Mouse (Mus musculus): ENCODE data around the gene Cyp2t4.

Gene Cyp2t4

GRCm38 (mm10) chr7:27153205-27153764 is at the start of gene Cyp2t4:
Gene Cyp2t4 (plus strand): TSS chr7:27153714.
- in situ Hi-C loops (cut with MboI, MseI), result no loop called here

GRCm38 (mm10) chr7:27104882-27105281 is 48.6 kb upstream of the Cyp2t4 start:
- in situ Hi-C loops (cut with MboI, MseI), result no loop called here

- in situ Hi-C loops (cut with MboI, MseI), result no loop called here
Measured at GRCm38 (mm10) chr7:27110327-27110726, 43.2 kb upstream of the Cyp2t4 start.

GRCm38 (mm10) chr7:27111038-27111437 is 42.5 kb upstream of the Cyp2t4 start:
- in situ Hi-C loops (cut with MboI, MseI), result no loop called here

- in situ Hi-C loops (cut with MboI, MseI), result no loop called here
Measured at GRCm38 (mm10) chr7:27111987-27112386, 41.5 kb upstream of the Cyp2t4 start.

- in situ Hi-C loops (cut with MboI, MseI), result no loop called here
Measured at GRCm38 (mm10) chr7:27118033-27118511, 35.4 kb upstream of the Cyp2t4 start.

- in situ Hi-C loops (cut with MboI, MseI), result loop anchor here (10.0 kb wide), 1 partner anchor 345 kb away; no protein-coding TSS in a partner anchor
Measured at GRCm38 (mm10) chr7:27119676-27120075, 33.8 kb upstream of the Cyp2t4 start, which contains the start of gene Cyp2f2. Gene Cyp2f2 (plus strand): TSS chr7:27119909.

GRCm38 (mm10) chr7:27124305-27124832 is 29.1 kb upstream of the Cyp2t4 start:
- in situ Hi-C loops (cut with MboI, MseI), result loop anchor here (10.0 kb wide), 1 partner anchor 350 kb away; no protein-coding TSS in a partner anchor

- in situ Hi-C loops (cut with MboI, MseI), result loop anchor here (10.0 kb wide), 1 partner anchor 350 kb away; no protein-coding TSS in a partner anchor
Measured at GRCm38 (mm10) chr7:27124969-27125368, 28.5 kb upstream of the Cyp2t4 start.

- in situ Hi-C loops (cut with MboI, MseI), result loop anchor here (10.0 kb wide), 1 partner anchor 353 kb away; no protein-coding TSS in a partner anchor
Measured at GRCm38 (mm10) chr7:27128162-27128561, 25.4 kb upstream of the Cyp2t4 start.

- in situ Hi-C loops (cut with MboI, MseI), result loop anchor here (10.0 kb wide), 1 partner anchor 354 kb away; no protein-coding TSS in a partner anchor
Measured at GRCm38 (mm10) chr7:27128946-27129345, 24.6 kb upstream of the Cyp2t4 start.

- in situ Hi-C loops (cut with MboI, MseI), result loop anchor here (10.0 kb wide), 1 partner anchor 355 kb away; no protein-coding TSS in a partner anchor
Measured at GRCm38 (mm10) chr7:27129811-27130210, 23.7 kb upstream of the Cyp2t4 start.

- in situ Hi-C loops (cut with MboI, MseI), result no loop called here
Measured at GRCm38 (mm10) chr7:27130521-27131370, 22.8 kb upstream of the Cyp2t4 start.

GRCm38 (mm10) chr7:27131387-27131786 is 22.1 kb upstream of the Cyp2t4 start:
- in situ Hi-C loops (cut with MboI, MseI), result no loop called here

GRCm38 (mm10) chr7:27132588-27132987 is 20.9 kb upstream of the Cyp2t4 start:
- in situ Hi-C loops (cut with MboI, MseI), result no loop called here

GRCm38 (mm10) chr7:27133156-27133555 is 20.4 kb upstream of the Cyp2t4 start:
- in situ Hi-C loops (cut with MboI, MseI), result no loop called here

GRCm38 (mm10) chr7:27133757-27134156 is 19.8 kb upstream of the Cyp2t4 start:
- in situ Hi-C loops (cut with MboI, MseI), result no loop called here

GRCm38 (mm10) chr7:27136410-27136996 is 17.0 kb upstream of the Cyp2t4 start:
- in situ Hi-C loops (cut with MboI, MseI), result no loop called here

GRCm38 (mm10) chr7:27156005-27156404 is 2.5 kb downstream of the Cyp2t4 start:
- in situ Hi-C loops (cut with MboI, MseI), result no loop called here

- in situ Hi-C loops (cut with MboI, MseI), result no loop called here
Measured at GRCm38 (mm10) chr7:27158171-27158570, 4.7 kb downstream of the Cyp2t4 start.

GRCm38 (mm10) chr7:27159256-27159655 is 5.7 kb downstream of the Cyp2t4 start:
- in situ Hi-C loops (cut with MboI, MseI), result no loop called here

- in situ Hi-C loops (cut with MboI, MseI), result no loop called here
Measured at GRCm38 (mm10) chr7:27159882-27160281, 6.4 kb downstream of the Cyp2t4 start.

Data from T-helper 1 cell (primary cell).